Mouse (Mus musculus) ES-E14 (cell line): Measurements from ENCODE around the gene 2310039H08Rik.

Experiments
- CHD2 ChIP-seq: IDR thresholded peaks from 2 replicates; pipeline ENCODE4 v1.6.1; 2014; ENCODE audit warnings: mild to moderate bottlenecking, low read depth, low read length, inconsistent platforms
- MAFK ChIP-seq: IDR thresholded peaks from 2 replicates; pipeline ENCODE4 v1.6.1; 2014; ENCODE audit warnings: mild to moderate bottlenecking, low read depth, low read length, inconsistent platforms; ENCODE audit not compliant: insufficient read depth
- ZC3H11A ChIP-seq: IDR thresholded peaks from 2 replicates; pipeline ENCODE4 v1.6.1; 2012; ENCODE audit warnings: low read depth, mild to moderate bottlenecking, inconsistent platforms, low read length, borderline replicate concordance

DNA sequence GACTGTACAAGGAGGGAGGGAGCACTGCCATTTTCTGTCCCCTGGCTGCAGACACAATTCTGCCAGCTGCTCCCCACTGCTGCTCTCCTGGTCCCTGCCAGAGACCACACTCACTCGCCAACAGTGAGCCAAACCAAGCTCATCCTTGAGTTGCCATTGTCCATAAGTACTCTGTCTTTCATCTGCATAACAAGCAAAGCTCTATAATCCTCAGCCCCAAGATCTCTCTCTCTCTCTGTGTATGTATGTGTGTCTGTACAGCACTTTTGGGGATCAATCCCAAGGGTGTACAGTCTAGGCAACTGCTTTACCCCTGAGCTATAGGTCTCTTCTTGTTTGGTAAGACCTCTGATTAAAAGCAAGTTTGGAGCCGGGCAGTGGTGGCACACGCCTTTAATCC, 38.2 kb downstream of the 2310039H08Rik start:
- no peak for TF ChIP-seq CHD2
- no peak for TF ChIP-seq ZC3H11A
- TF ChIP-seq MAFK: 0 out of 2 replicates have a peak, but pooled peaks have one; percentile 18
